Mouse (Mus musculus) heart, embryonic 11.5 days (tissue): Measurements from ENCODE around the gene Mrgprf. TPM values are rescaled to one million over a fixed set of nuclear protein-coding genes. Genes with fewer than 3 reads are reported as not detected.

Experiments
- ATAC-seq: fragments of 200-750 bp; cut with Nextera tagmentation; replicated peaks from 2 replicates; pipeline ENCODE4 v1.8.0; 2017; ENCODE audit warnings: moderate library complexity; ENCODE audit not compliant: insufficient number of reproducible peaks, low FRiP score, low TSS enrichment
- H3K27ac ChIP-seq: fragments of 300-500 bp; sonication (generic); 2 replicates; pipeline ENCODE4 v1.5.1; 2014; ENCODE audit warnings: mild to moderate bottlenecking, low read depth, low read length
- H3K27me3 ChIP-seq: fragments of 300-500 bp; sonication (generic); 2 replicates; pipeline ENCODE4 v1.6.1; 2014; ENCODE audit warnings: mild to moderate bottlenecking, low read length, mixed read lengths; ENCODE audit not compliant: control insufficient read depth, insufficient read depth
- H3K36me3 ChIP-seq: fragments of 300-500 bp; sonication (generic); 2 replicates; pipeline ENCODE4 v1.6.1; 2014; ENCODE audit warnings: mild to moderate bottlenecking, low read length, moderate library complexity, mixed read lengths; ENCODE audit not compliant: control insufficient read depth, insufficient read depth
- H3K4me1 ChIP-seq: fragments of 300-500 bp; sonication (generic); 2 replicates; pipeline ENCODE4 v1.6.1; 2014; ENCODE audit warnings: low read length; ENCODE audit not compliant: control insufficient read depth, insufficient read depth
- H3K4me2 ChIP-seq: fragments of 300-500 bp; sonication (generic); 2 replicates; pipeline ENCODE4 v1.6.1; 2014; ENCODE audit warnings: mild to moderate bottlenecking, moderate library complexity
- H3K4me3 ChIP-seq: fragments of 300-500 bp; sonication (generic); 2 replicates; pipeline ENCODE4 v1.5.1; 2014; ENCODE audit warnings: low read depth, low read length
- H3K9ac ChIP-seq: fragments of 300-500 bp; sonication (generic); 2 replicates; pipeline ENCODE4 v1.6.1; 2014; ENCODE audit warnings: mild to moderate bottlenecking, low read depth, low read length, moderate library complexity
- H3K9me3 ChIP-seq: fragments of 300-500 bp; sonication (generic); replicated peaks from 2 replicates; pipeline ENCODE4 v1.6.1; 2016; ENCODE audit warnings: low read length; ENCODE audit not compliant: control insufficient read depth
- WGBS: fragments of 180-500 bp; shearing (Covaris S2); extraction: QIAGEN DNeasy Blood & Tissue Kit; methylation state at CpG from one replicate; pipeline ENCODE4 v1.1.7; 2014; ENCODE audit not compliant: insufficient replicate concordance; 5-methylcytosine and 5-hydroxymethylcytosine counted together
- polyA plus RNA-seq: library from polyadenylated mRNA; unstranded; fragments of >200 nt; fragmentation: Nextera tagmentation; extraction: Ambion mirVana; gene quantifications from 2 replicates; pipeline ENCODE4 v1.2.1, GENCODE M21; 2014

Mrgprf gene
- polyA plus RNA-seq, 1 experiment from 2014 or later, result 0.11 TPM

GRCm38 (mm10) chr7:145275488-145275887 is 25.1 kb upstream of the Mrgprf start:
- Histone ChIP-seq H3K4me2 (no peak overlapping the region), H3K4me3 (no peak overlapping the region), H3K27ac (no peak overlapping the region), H3K9me3 (no peaks in the 10 kb centered on the region), H3K9ac (no peak overlapping the region), H3K27me3 (no peaks in the 10 kb centered on the region), H3K4me1 (no peaks in the 10 kb centered on the region), H3K36me3 (peaks cover 37% of the 10 kb centered on the region)
- 67% methylated on average over 3 of the region's 3 CpGs for WGBS
- ATAC-seq, result no peak

- Histone ChIP-seq H3K4me2 (no peak overlapping the region), H3K27ac (no peak overlapping the region), H3K36me3 (peaks cover 15% of the 10 kb centered on the region), H3K9ac (no peak overlapping the region), H3K4me1 (peaks cover 11% of the 10 kb centered on the region), H3K9me3 (no peaks in the 10 kb centered on the region), H3K27me3 (no peaks in the 10 kb centered on the region), H3K4me3 (no peak overlapping the region)
- ATAC-seq, result no peak
- WGBS, result 78% methylated on average over 4 of the region's 4 CpGs
These were observed 19.2 kb upstream of the Mrgprf start for GRCm38 (mm10) chr7:145281396-145281795.

- no peak for ATAC-seq
- no peak overlapping the region for H3K27ac ChIP-seq
These were observed 17.6 kb upstream of the Mrgprf start for GRCm38 (mm10) chr7:145283041-145283440.

GRCm38 (mm10) chr7:145283487-145284187 is 17.0 kb upstream of the Mrgprf start, which contains the start of gene Tpcn2:
Tpcn2 (minus strand) TSS chr7:145284011.
- H3K36me3 ChIP-seq, result peaks cover 8% of the 10 kb centered on the region; the same call in 1 of the 2 replicates
- no peak within 1 kb of the TSS for H3K27ac ChIP-seq
- H3K4me1 ChIP-seq, result peaks cover 11% of the 10 kb centered on the region
- no peaks in the 10 kb centered on the region for H3K27me3 ChIP-seq
- peak within 1 kb of the TSS; percentile 78 for H3K4me2 ChIP-seq
- WGBS, result 2% methylated on average over 18 of the region's 18 CpGs
- ATAC-seq, result peak; percentile 85
- H3K4me3 ChIP-seq, result peak within 1 kb of the TSS; percentile 44
- H3K9ac ChIP-seq, result peak within 1 kb of the TSS; percentile 73
- no peaks in the 10 kb centered on the region for H3K9me3 ChIP-seq

More at GRCm38 (mm10) chr7:145283041-145283440, 17.6 kb upstream of the Mrgprf start:
- peaks cover 8% of the 10 kb centered on the region; the same call in 1 of the 2 replicates for H3K36me3 ChIP-seq
- WGBS, result 56% methylated on average over 4 of the region's 4 CpGs
- H3K9me3 ChIP-seq, result no peaks in the 10 kb centered on the region
- H3K4me2 ChIP-seq, result peak overlapping the region; percentile 78
- peak overlapping the region; percentile 73; the same call in 1 of the 2 replicates for H3K9ac ChIP-seq
- peaks cover 11% of the 10 kb centered on the region for H3K4me1 ChIP-seq
- H3K4me3 ChIP-seq, result peak overlapping the region; percentile 44
- no peaks in the 10 kb centered on the region for H3K27me3 ChIP-seq

GRCm38 (mm10) chr7:145284293-145284692 is 16.3 kb upstream of the Mrgprf start:
- 0 out of 2 replicates have a peak, but pooled peaks have one; percentile 2 for ATAC-seq
- H3K4me2 ChIP-seq, result peak overlapping the region; percentile 78
- H3K36me3 ChIP-seq, result peaks cover 5% of the 10 kb centered on the region; the same call in 1 of the 2 replicates
- H3K9ac ChIP-seq, result no peak overlapping the region
- 56% methylated on average over 3 of the region's 3 CpGs for WGBS
- H3K9me3 ChIP-seq, result no peaks in the 10 kb centered on the region
- H3K4me3 ChIP-seq, result peak overlapping the region; percentile 44; the same call in 1 of the 2 replicates
- H3K27me3 ChIP-seq, result no peaks in the 10 kb centered on the region
- no peak overlapping the region for H3K27ac ChIP-seq
- H3K4me1 ChIP-seq, result peaks cover 11% of the 10 kb centered on the region

GRCm38 (mm10) chr7:145285476-145285875 is 15.2 kb upstream of the Mrgprf start:
- 77% methylated on average over 4 of the region's 4 CpGs for WGBS
- Histone ChIP-seq H3K27me3 (no peaks in the 10 kb centered on the region), H3K4me2 (no peak overlapping the region), H3K4me1 (peaks cover 11% of the 10 kb centered on the region), H3K4me3 (no peak overlapping the region), H3K27ac (no peak overlapping the region), H3K9ac (no peak overlapping the region), H3K36me3 (no peaks in the 10 kb centered on the region), H3K9me3 (no peaks in the 10 kb centered on the region)
- no peak for ATAC-seq

DNA sequence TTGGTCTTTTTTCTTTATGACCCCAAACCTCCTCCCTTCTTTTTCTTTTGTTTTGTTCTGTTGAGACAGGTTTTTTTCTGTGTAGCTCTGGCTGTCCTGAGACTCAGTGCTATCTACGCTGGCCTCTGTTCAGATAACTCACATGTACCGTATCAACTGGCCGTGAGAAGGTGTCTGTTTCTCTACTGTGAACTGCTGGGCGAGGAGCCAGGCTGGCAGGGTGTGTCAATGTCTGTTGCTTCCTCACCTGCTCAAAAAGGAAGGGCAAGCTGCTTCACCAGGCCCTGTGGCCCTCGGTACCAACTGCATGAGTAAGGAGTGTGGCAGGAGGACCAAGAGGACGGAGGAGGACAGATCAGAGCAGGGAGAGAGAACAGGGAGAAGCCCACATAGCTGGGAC is 13.2 kb upstream of the Mrgprf start:
- Histone ChIP-seq H3K4me2 (no peak overlapping the region), H3K36me3 (no peaks in the 10 kb centered on the region), H3K9me3 (no peaks in the 10 kb centered on the region), H3K9ac (no peak overlapping the region), H3K4me3 (no peak overlapping the region), H3K27ac (no peak overlapping the region), H3K4me1 (peaks cover 8% of the 10 kb centered on the region), H3K27me3 (no peaks in the 10 kb centered on the region)
- 55% methylated on average over 6 of the region's 6 CpGs for WGBS
- no peak for ATAC-seq

DNA sequence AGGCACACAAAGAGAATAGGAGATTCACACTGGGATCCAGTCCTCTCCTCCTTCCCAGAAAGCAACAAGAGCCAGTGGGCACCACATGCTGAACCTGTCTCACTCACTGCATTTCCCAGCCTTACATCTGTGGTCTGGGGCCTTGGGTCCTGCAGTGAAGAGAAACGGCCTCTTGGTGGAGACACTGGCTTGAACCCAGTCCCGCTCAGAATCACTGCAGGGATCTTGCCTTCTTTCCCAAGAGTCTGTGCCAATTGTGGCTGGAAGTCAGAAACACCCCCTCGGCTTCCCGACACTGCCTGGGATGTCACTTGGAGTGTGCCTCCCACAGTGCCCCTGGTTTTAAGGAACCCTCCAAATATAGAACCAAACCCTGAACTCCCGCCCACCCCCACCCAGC is 11.3 kb upstream of the Mrgprf start:
- 24% methylated on average over 5 of the region's 5 CpGs for WGBS
- H3K4me3 ChIP-seq, result no peak overlapping the region

GRCm38 (mm10) chr7:145291847-145292246 is 8.8 kb upstream of the Mrgprf start:
- Histone ChIP-seq H3K27ac (no peak overlapping the region), H3K4me2 (no peak overlapping the region), H3K9me3 (no peaks in the 10 kb centered on the region), H3K4me3 (no peak overlapping the region), H3K27me3 (no peaks in the 10 kb centered on the region), H3K4me1 (no peaks in the 10 kb centered on the region; the same call in 1 of the 2 replicates), H3K9ac (no peak overlapping the region), H3K36me3 (no peaks in the 10 kb centered on the region)
- no peak for ATAC-seq
- WGBS, result 87% methylated on average over 2 of the region's 2 CpGs

More for the DNA sequence above, 11.3 kb upstream of the Mrgprf start:
- ATAC-seq, result no peak
- Histone ChIP-seq H3K9me3 (no peaks in the 10 kb centered on the region), H3K9ac (no peak overlapping the region), H3K36me3 (no peaks in the 10 kb centered on the region), H3K27me3 (no peaks in the 10 kb centered on the region), H3K4me1 (no peaks in the 10 kb centered on the region; the same call in 1 of the 2 replicates), H3K27ac (no peak overlapping the region), H3K4me2 (no peak overlapping the region)
